Mouse (Mus musculus) liver, postnatal 0 days (tissue): ENCODE measurements around the gene Zcchc24.

Experiments
- CTCF ChIP-seq: sonication (generic); IDR thresholded peaks from 2 replicates; pipeline ENCODE4 v1.5.1; 2016; ENCODE audit warnings: antibody characterized with exemption, low read depth
- EP300 ChIP-seq: IDR thresholded peaks from 2 replicates; pipeline ENCODE4 v1.6.1; 2016; ENCODE audit warnings: antibody characterized with exemption, low read depth, mild to moderate bottlenecking

DNA sequence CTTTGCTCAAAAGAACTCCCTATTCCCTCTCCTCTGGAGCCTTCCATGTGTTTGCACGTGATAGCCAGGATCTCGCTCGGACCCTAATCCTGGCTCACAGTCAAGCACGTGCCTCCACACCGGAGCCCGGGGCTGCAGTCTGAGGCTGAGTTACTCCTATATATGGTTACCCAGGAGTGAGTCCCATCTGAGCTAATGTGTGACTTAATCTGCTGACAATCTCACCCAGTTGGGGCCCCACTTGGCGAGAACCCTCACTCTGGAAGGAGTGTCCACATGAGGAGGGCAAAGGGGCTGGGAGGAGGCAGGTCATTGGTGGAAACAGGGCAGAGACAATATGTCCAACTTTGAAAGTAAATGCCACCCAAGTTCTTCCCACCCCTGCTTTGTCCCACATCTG is 57.7 kb downstream of the Zcchc24 start:
- TF ChIP-seq CTCF (no peak), EP300 (no peak)
